Mouse (Mus musculus) ovary, postnatal 10 days (tissue): ENCODE results near the gene Trim43a.
"Not testable (repeated sequence)": the region's sequence is repeated elsewhere in the genome, so short reads cannot be mapped to it uniquely, and the experiment has no call there.

Experiments
- DNase-seq: peaks from one replicate; pipeline ENCODE4 v3.0.0; 2022; ENCODE audit warnings: low spot score

The Trim43a gene

GRCm38 (mm10) chr9:88580591-88580990 lies at the start of gene Trim43a:
Gene Trim43a (plus strand): TSS chr9:88580891.
- DNase-seq: not testable (repeated sequence)

DNA sequence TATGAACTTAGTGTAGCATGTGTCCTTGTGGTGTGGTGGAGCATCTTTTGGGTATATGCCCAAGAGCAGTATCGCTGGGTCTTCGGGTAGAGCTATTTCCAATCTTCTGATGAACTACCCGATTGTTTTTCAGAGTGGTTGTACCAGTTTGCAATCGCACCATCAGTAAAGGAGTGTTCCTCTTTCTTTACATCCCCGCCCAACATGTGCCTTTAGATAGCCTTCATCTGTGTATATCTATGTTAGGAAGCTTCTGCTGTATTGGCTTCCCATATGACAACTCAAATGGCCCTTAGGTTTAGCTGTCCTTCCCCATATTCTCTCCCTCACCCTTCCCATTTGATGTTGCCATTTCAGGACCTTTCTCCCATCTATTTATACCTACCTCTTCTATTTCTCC lies 46.6 kb upstream of the Trim43a start:
- DNase-seq: no peak

DNA sequence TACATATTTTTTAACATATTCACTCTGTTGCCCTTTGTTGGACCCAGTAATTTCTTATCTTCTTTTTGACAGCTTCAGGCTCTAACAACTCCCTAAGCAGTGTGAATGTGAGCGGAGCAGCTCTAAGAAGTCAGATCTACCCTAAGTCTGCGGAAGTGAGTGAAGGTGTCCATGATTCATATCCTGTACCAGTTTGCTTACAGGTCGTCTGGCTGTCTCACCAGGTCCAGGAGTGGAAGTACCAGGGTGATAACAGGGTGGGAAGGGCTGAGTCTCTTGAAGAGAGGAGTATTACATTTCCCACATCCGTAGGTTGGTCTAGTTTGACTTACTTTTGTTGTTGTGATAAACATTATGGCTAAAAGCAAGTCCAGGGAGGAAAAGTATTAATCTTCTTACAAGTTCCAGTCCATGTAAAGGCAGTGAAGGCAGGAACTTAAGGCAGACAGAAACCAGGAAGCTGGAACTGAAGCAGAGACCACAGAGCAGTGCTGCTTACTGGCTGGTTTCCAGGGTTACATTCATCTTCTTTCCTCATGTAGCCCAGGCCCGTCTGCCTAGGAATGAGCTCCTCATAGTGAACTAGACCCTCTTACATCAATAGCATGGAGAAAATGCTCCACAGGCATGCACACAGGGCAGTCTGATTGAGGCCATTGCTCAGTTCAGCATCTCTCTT lies 41.0 kb upstream of the Trim43a start:
- no peak for DNase-seq

DNA sequence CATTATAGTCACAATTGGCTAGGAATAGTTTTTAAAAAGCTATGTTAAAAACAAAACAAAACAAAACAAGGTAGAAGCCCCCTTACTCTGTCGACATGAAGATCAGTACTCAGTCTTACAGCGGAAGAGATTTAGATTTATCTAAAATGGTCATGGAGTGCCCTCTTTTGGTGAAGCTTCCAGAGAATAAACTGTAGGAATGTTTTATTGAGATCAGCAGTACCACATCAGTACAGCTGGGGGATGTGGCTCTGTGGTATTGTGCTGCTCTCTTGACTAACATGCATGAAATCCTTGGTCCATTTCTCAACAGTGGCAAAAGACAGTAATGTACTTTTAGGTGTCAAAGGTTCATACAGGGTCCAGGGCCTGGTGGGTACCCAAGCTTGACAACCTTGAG lies 37.9 kb upstream of the Trim43a start:
- no peak for DNase-seq

DNA sequence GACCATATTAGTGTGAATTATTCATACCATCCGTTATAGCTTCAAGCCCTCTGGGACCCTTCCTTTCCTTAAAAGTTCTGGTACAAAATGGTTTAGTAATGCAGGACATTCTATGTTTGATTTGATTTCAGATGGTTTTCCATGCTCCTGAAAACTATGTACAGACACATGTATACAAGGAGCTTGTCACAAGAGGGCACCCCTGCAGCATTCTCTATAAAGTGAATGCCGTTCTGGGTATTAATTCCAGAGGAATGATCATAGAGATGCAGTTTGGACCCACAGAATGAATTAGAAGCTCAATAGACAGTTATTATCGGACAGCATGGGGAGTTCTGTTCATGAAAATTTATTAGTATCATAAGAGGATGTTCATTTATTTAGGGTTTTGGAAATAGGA lies 35.2 kb upstream of the Trim43a start:
- no peak for DNase-seq

DNA sequence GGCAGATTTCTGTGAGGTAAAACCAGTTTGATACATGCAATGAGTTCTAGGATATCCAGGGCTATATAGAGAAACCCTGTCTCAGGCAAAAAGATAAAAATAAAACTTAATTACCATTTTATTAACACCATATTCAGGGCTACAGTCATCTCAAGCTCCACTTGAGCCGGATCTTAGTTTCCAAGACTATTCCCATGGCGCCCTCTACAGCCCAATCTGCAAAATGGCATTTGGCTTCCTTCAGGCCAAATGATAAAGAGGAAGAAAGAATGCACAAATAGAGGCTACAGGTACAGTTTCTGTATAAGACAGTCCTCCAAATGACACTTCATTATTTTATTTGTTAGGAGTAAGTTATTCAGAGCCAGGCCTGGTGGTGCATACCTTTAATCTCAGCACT lies 34.5 kb upstream of the Trim43a start:
- no peak for DNase-seq

- DNase-seq: no peak
Observed at GRCm38 (mm10) chr9:88546657-88547056, 34.0 kb upstream of the Trim43a start.

GRCm38 (mm10) chr9:88547270-88547669 lies 33.4 kb upstream of the Trim43a start:
- DNase-seq: no peak

DNA sequence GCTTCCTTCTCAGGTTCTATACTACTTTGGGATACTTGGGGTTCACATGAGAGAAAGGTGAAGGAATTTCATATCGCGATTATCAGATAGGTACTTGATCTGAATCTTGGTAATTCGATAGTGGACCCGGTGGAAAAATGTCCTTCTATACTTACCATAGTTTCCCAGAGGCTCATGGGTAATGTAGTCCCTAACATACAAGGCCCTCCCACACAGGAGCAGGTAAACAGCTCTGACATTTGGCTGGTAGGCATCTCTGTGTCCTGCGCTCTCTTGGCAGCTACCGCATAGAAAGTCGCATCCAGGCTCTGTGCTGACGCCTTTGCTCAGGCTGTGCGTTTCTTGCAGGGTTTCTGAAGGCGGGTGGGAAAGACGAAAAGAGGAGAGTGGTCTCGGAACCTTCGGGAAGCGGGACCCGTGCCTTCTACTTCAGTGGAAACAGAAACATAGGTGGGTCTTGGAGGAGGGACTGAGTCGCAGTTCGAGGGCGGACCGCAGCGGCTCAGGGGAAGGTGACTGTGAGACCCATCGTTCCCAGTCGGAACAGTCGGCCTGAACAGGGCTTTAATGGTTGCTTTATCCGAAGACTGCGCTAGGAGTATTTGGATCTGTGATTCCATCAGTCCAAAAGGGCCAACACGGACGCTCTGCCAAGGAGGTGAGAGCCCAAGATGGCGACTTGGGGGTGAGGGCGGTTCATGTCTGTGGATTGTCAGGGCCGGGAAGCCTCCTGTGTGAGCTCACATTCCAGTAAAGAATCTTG lies 32.7 kb upstream of the Trim43a start, which contains the start of gene Zfp949:
Zfp949 (plus strand) TSS at position 170 of the 763 bp plus-strand sequence.
- DNase-seq: peak; percentile 43

DNA sequence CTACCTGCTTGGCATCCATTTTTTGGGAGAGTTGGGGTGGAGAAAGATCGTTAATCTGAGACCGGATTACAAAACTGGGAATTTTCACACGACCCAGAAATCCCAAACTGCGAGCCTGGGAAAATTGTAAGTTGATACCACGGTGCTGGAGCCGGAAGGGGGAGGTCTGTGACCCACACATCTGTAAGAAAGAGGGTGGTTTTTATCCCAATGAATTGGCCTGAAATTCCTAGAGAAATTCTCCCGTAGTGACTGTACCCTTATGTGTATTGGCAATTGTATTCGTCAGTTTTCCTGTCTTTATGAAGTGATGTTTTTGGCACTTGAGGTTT lies 32.1 kb upstream of the Trim43a start:
- no peak for DNase-seq

- no peak for DNase-seq
Observed at GRCm38 (mm10) chr9:88553071-88553470, 27.6 kb upstream of the Trim43a start.

DNA sequence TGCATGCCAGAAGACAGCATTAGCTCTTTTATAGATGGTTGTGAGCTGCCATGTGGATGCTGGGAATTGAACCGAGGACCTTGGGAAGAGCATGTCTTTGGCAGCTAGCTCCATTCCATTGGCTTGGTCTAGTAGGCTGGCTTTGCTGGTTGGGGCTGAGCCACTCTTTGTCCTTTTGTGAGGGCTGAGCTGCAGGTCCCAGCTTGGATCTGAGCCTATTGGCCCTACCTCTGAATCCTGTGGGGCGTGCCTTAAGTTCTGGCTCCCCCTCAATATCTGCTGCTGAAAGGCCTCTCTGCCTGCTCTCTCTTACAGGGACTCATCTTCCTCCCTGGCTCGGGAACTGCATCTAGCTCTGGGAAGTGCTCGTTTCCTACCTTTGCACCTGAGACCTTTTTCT lies 22.5 kb upstream of the Trim43a start:
- DNase-seq: no peak

- not testable (repeated sequence) for DNase-seq
Observed at GRCm38 (mm10) chr9:88561476-88561875, 19.2 kb upstream of the Trim43a start.

DNA sequence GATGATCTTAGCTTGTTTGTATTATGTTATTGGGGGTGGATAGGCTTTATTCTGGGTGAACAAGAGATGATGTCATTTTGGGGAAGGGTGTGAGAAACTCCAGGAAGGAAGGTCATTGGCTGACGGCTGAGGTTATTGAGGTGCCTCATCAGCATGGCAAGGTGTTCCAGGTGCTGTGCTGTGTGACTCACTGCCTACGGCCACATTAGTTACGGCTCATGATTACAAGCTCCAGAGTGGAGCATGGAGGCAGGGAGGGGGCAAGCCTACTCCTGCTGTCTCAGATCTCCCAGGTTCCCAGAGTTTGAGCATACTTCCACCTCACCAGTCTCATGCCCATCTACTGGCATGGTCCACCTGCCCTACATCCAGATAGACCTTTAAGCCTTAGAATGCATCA lies 10.2 kb upstream of the Trim43a start:
- not testable (repeated sequence) for DNase-seq

DNA sequence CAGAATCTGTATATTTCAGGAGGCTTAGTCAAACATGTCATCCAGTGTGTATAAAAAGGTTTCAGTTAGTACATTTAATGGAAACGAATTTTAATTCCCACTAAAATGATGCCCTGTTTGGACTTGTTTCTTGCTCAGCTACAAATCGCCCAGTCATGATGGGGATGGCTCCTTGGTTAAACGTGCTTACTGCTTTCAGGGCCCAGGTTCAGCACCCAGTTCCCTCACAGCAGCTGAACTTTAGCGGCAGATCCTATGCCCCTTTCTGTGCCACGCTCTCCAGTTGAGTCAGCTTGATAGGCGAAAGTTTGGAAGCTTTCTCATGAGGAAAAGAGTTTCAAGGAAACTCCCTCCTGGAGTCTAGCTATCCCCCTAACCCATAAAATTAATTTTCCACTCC lies 13.0 kb downstream of the Trim43a start:
- not testable (repeated sequence) for DNase-seq

DNA sequence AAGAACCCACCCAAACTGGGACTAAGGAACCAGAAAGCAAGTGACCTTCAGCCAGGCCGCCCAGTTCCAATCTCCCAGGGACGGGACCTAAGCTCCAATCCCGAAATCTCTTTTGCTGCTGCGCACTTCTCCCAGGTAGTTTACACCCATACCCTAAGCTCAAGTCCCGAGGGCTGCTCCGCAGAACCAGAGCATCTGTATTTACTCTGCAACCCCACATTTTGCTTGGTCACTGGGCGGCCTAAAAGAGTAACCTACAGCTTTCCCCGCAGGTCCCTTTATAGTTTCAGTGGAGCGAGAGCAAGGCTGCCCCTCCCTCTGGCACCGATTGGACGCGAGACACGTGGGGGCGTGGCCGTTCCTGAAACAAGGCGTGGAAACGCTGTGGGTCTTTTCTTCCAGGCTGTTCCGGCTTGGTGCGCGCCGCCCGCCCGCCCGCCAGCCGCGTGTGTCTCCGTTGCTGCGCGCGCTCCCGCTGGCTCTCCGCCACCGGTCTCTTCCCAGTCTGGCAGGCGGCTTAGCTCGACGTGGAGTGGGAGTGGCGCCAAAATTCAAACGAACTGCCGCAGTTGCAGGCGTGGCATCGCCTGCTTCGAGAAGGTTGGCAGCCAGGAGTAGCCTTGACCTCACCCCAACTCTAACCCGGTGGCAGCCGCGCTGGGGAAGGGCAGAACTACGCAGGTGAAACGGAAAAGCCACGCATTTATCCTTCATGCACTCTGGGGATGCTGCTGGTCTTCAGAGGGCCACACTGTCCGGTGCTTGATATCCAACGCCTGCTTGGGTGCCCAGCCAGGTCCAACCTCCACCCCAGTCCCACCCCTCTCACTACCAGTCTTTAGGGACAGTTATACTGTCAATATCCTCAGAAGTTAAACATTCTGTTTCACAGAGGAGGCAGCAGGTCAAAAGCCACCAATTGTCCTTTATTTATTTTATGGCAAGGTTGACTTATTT lies 18.8 kb downstream of the Trim43a start:
- peak; percentile 99 for DNase-seq

GRCm38 (mm10) chr9:88625803-88626514 lies 45.3 kb downstream of the Trim43a start:
- not testable (repeated sequence) for DNase-seq

- DNase-seq: not testable (repeated sequence)
Observed at GRCm38 (mm10) chr9:88638125-88638524, 57.4 kb downstream of the Trim43a start.
